Mouse (Mus musculus): ENCODE measurements around the gene Hoxa4. TPM values are rescaled to one million over a fixed set of nuclear protein-coding genes. Genes with fewer than 3 reads are reported as not detected.

Gene Hoxa4
- polyA plus RNA-seq, 1 experiment from 2014 or later, result not detected

- ATAC-seq, result no peak
- H3K36me3 ChIP-seq (ENCODE audit: control insufficient read depth, insufficient read depth, low read length), result no peaks in the 10 kb centered on the region
- no peaks in the 10 kb centered on the region for H3K9me3 ChIP-seq (replicated peaks; ENCODE audit: control insufficient read depth, low read length, poor library complexity, severe bottlenecking)
- H3K4me1 ChIP-seq (ENCODE audit: control insufficient read depth, insufficient read depth, low read length), result peaks cover 3% of the 10 kb centered on the region; the same call in 1 of the 2 replicates
- no peak overlapping the region for H3K4me2 ChIP-seq (ENCODE audit: low read length)
- H3K27ac ChIP-seq (ENCODE audit: low read length), result no peak overlapping the region
- WGBS, result 4% methylated on average over 23 of the region's 23 CpGs
- no peak overlapping the region for H3K4me3 ChIP-seq (ENCODE audit: low read depth, low read length)
- peaks cover 87% of the 10 kb centered on the region for H3K27me3 ChIP-seq (ENCODE audit: control insufficient read depth, insufficient read depth, low read depth, low read length)
- no peak overlapping the region for H3K9ac ChIP-seq (ENCODE audit: low read depth, low read length)
These were observed 26.5 kb upstream of the Hoxa4 start for GRCm38 (mm10) chr6:52217895-52218642.

GRCm38 (mm10) chr6:52217459-52217768 is 25.9 kb upstream of the Hoxa4 start:
- H3K4me2 ChIP-seq (ENCODE audit: low read length), result no peak overlapping the region
- H3K27ac ChIP-seq (ENCODE audit: low read length), result no peak overlapping the region
- no peak overlapping the region for H3K9ac ChIP-seq (ENCODE audit: low read depth, low read length)
- WGBS, result 0% methylated on average over 25 of the region's 25 CpGs
- no peaks in the 10 kb centered on the region for H3K9me3 ChIP-seq (replicated peaks; ENCODE audit: control insufficient read depth, low read length, poor library complexity, severe bottlenecking)
- H3K4me3 ChIP-seq (ENCODE audit: low read depth, low read length), result no peak overlapping the region; the same call in 1 of the 2 replicates
- H3K27me3 ChIP-seq (ENCODE audit: control insufficient read depth, insufficient read depth, low read depth, low read length), result peaks cover 87% of the 10 kb centered on the region
- ATAC-seq, result no peak
- peaks cover 3% of the 10 kb centered on the region; the same call in 1 of the 2 replicates for H3K4me1 ChIP-seq (ENCODE audit: control insufficient read depth, insufficient read depth, low read length)
- no peaks in the 10 kb centered on the region for H3K36me3 ChIP-seq (ENCODE audit: control insufficient read depth, insufficient read depth, low read length)

- no peaks in the 10 kb centered on the region for H3K9me3 ChIP-seq (replicated peaks; ENCODE audit: control insufficient read depth, low read length, poor library complexity, severe bottlenecking)
- H3K36me3 ChIP-seq (ENCODE audit: control insufficient read depth, insufficient read depth, low read length), result no peaks in the 10 kb centered on the region
- H3K4me3 ChIP-seq (ENCODE audit: low read depth, low read length), result no peak overlapping the region; the same call in 1 of the 2 replicates
- H3K27ac ChIP-seq (ENCODE audit: low read length), result no peak overlapping the region
- ATAC-seq, result no peak
- no peak overlapping the region for H3K4me2 ChIP-seq (ENCODE audit: low read length)
- WGBS, result 2% methylated on average over 60 of the region's 60 CpGs
- no peak overlapping the region for H3K9ac ChIP-seq (ENCODE audit: low read depth, low read length)
- peaks cover 87% of the 10 kb centered on the region for H3K27me3 ChIP-seq (ENCODE audit: control insufficient read depth, insufficient read depth, low read depth, low read length)
- peaks cover 3% of the 10 kb centered on the region; the same call in 1 of the 2 replicates for H3K4me1 ChIP-seq (ENCODE audit: control insufficient read depth, insufficient read depth, low read length)
These were observed 25.3 kb upstream of the Hoxa4 start for GRCm38 (mm10) chr6:52216691-52217458.

GRCm38 (mm10) chr6:52215771-52216535 is 24.4 kb upstream of the Hoxa4 start:
- Histone ChIP-seq H3K9me3 (replicated peaks; ENCODE audit: control insufficient read depth, low read length, poor library complexity, severe bottlenecking) (no peaks in the 10 kb centered on the region), H3K27ac (ENCODE audit: low read length) (no peak overlapping the region), H3K4me2 (ENCODE audit: low read length) (no peak overlapping the region), H3K36me3 (ENCODE audit: control insufficient read depth, insufficient read depth, low read length) (no peaks in the 10 kb centered on the region), H3K4me3 (ENCODE audit: low read depth, low read length) (no peak overlapping the region), H3K9ac (ENCODE audit: low read depth, low read length) (no peak overlapping the region), H3K27me3 (ENCODE audit: control insufficient read depth, insufficient read depth, low read depth, low read length) (peaks cover 91% of the 10 kb centered on the region), H3K4me1 (ENCODE audit: control insufficient read depth, insufficient read depth, low read length) (peaks cover 2% of the 10 kb centered on the region; the same call in 1 of the 2 replicates)
- WGBS, result 4% methylated on average over 30 of the region's 30 CpGs
- ATAC-seq, result no peak

- H3K4me1 ChIP-seq (ENCODE audit: control insufficient read depth, insufficient read depth, low read length), result peaks cover 2% of the 10 kb centered on the region; the same call in 1 of the 2 replicates
- no peak for ATAC-seq
- no peak overlapping the region for H3K4me3 ChIP-seq (ENCODE audit: low read depth, low read length)
- no peaks in the 10 kb centered on the region for H3K9me3 ChIP-seq (replicated peaks; ENCODE audit: control insufficient read depth, low read length, poor library complexity, severe bottlenecking)
- no peak overlapping the region for H3K4me2 ChIP-seq (ENCODE audit: low read length)
- peaks cover 88% of the 10 kb centered on the region for H3K27me3 ChIP-seq (ENCODE audit: control insufficient read depth, insufficient read depth, low read depth, low read length)
- H3K9ac ChIP-seq (ENCODE audit: low read depth, low read length), result no peak overlapping the region
- H3K36me3 ChIP-seq (ENCODE audit: control insufficient read depth, insufficient read depth, low read length), result no peaks in the 10 kb centered on the region
- WGBS, result 9% methylated on average over 3 of the region's 3 CpGs
- H3K27ac ChIP-seq (ENCODE audit: low read length), result no peak overlapping the region
These were observed 23.5 kb upstream of the Hoxa4 start for GRCm38 (mm10) chr6:52215070-52215469.

- Histone ChIP-seq H3K4me1 (ENCODE audit: control insufficient read depth, insufficient read depth, low read length) (peaks cover 2% of the 10 kb centered on the region; the same call in 1 of the 2 replicates), H3K27me3 (ENCODE audit: control insufficient read depth, insufficient read depth, low read depth, low read length) (peaks cover 88% of the 10 kb centered on the region), H3K36me3 (ENCODE audit: control insufficient read depth, insufficient read depth, low read length) (no peaks in the 10 kb centered on the region), H3K4me2 (ENCODE audit: low read length) (no peak overlapping the region), H3K27ac (ENCODE audit: low read length) (no peak overlapping the region), H3K9ac (ENCODE audit: low read depth, low read length) (no peak overlapping the region), H3K4me3 (ENCODE audit: low read depth, low read length) (no peak overlapping the region), H3K9me3 (replicated peaks; ENCODE audit: control insufficient read depth, low read length, poor library complexity, severe bottlenecking) (no peaks in the 10 kb centered on the region)
- ATAC-seq, result no peak
- WGBS, result 12% methylated on average over 5 of the region's 5 CpGs
These were observed 22.7 kb upstream of the Hoxa4 start for GRCm38 (mm10) chr6:52214271-52214670.

GRCm38 (mm10) chr6:52213119-52213986 is 21.8 kb upstream of the Hoxa4 start, which contains the start of the genes Hoxa3 and Gm28308:
TSS of gene Hoxa3 (minus strand) at chr6:52213336.
TSS of gene Gm28308 (minus strand) at chr6:52213339.
- Histone ChIP-seq H3K9ac (ENCODE audit: low read depth, low read length) (no peak within 1 kb of the TSS), H3K9me3 (replicated peaks; ENCODE audit: control insufficient read depth, low read length, poor library complexity, severe bottlenecking) (no peaks in the 10 kb centered on the region), H3K27ac (ENCODE audit: low read length) (no peak within 1 kb of the TSS), H3K36me3 (ENCODE audit: control insufficient read depth, insufficient read depth, low read length) (no peaks in the 10 kb centered on the region), H3K4me3 (ENCODE audit: low read depth, low read length) (no peak within 1 kb of the TSS), H3K4me2 (ENCODE audit: low read length) (no peak within 1 kb of the TSS), H3K27me3 (ENCODE audit: control insufficient read depth, insufficient read depth, low read depth, low read length) (peaks cover 86% of the 10 kb centered on the region), H3K4me1 (ENCODE audit: control insufficient read depth, insufficient read depth, low read length) (peaks cover 2% of the 10 kb centered on the region; the same call in 1 of the 2 replicates)
- 3% methylated on average over 38 of the region's 38 CpGs for WGBS
- ATAC-seq, result no peak

- no peak for ATAC-seq
- Histone ChIP-seq H3K9me3 (replicated peaks; ENCODE audit: control insufficient read depth, low read length, poor library complexity, severe bottlenecking) (no peaks in the 10 kb centered on the region), H3K4me1 (ENCODE audit: control insufficient read depth, insufficient read depth, low read length) (peaks cover 2% of the 10 kb centered on the region; the same call in 1 of the 2 replicates), H3K4me2 (ENCODE audit: low read length) (no peak overlapping the region), H3K36me3 (ENCODE audit: control insufficient read depth, insufficient read depth, low read length) (no peaks in the 10 kb centered on the region), H3K27ac (ENCODE audit: low read length) (no peak overlapping the region), H3K27me3 (ENCODE audit: control insufficient read depth, insufficient read depth, low read depth, low read length) (peaks cover 83% of the 10 kb centered on the region), H3K9ac (ENCODE audit: low read depth, low read length) (no peak overlapping the region), H3K4me3 (ENCODE audit: low read depth, low read length) (no peak overlapping the region)
- WGBS, result 2% methylated on average over 21 of the region's 22 CpGs
These were observed 21.1 kb upstream of the Hoxa4 start for GRCm38 (mm10) chr6:52212556-52213118.

All from midbrain, embryonic 16.5 days (tissue).